Mouse (Mus musculus) intestine, embryonic 14.5 days (tissue): Measurements from ENCODE around the gene Hapln4. TPM values are rescaled to one million over a fixed set of nuclear protein-coding genes. Genes with fewer than 3 reads are reported as not detected.
A peak's percentile ranks its signal among the peaks of the same experiment; 100 is the strongest.

Experiments
- ATAC-seq: fragments of 200-750 bp; cut with Nextera tagmentation; replicated peaks from 2 replicates; pipeline ENCODE4 v1.8.0; 2017; ENCODE audit warnings: low read depth, moderate number of reproducible peaks, moderate TSS enrichment, moderate library complexity; ENCODE audit not compliant: low FRiP score, low TSS enrichment
- DNase-seq: peaks from one replicate; pipeline ENCODE4 v3.0.0-alpha.2; 2018; ENCODE audit warnings: low spot score
- H3K27ac ChIP-seq: fragments of 300-500 bp; sonication (generic); 2 replicates; pipeline ENCODE4 v1.5.1; 2014; ENCODE audit warnings: low read depth, mild to moderate bottlenecking, control low read depth
- H3K27me3 ChIP-seq: fragments of 300-500 bp; sonication (generic); replicated peaks from 2 replicates; pipeline ENCODE4 v1.6.1; 2014; ENCODE audit warnings: low read length, control low read depth; ENCODE audit not compliant: control insufficient read depth, insufficient read depth
- H3K36me3 ChIP-seq: fragments of 300-500 bp; sonication (generic); 2 replicates; pipeline ENCODE4 v1.6.1; 2014; ENCODE audit warnings: low read length, control low read depth; ENCODE audit not compliant: control insufficient read depth, insufficient read depth
- H3K4me1 ChIP-seq: fragments of 300-500 bp; sonication (generic); replicated peaks from 2 replicates; pipeline ENCODE4 v1.6.1; 2014; ENCODE audit warnings: low read length, control low read depth, mixed read lengths; ENCODE audit not compliant: control insufficient read depth, insufficient read depth
- H3K4me2 ChIP-seq: fragments of 300-500 bp; sonication (generic); 2 replicates; pipeline ENCODE4 v1.6.1; 2014; ENCODE audit warnings: low read length
- H3K4me3 ChIP-seq: fragments of 300-500 bp; sonication (generic); 2 replicates; pipeline ENCODE4 v1.5.1; 2014; ENCODE audit warnings: low read depth, low read length, control low read depth, mixed read lengths
- H3K9ac ChIP-seq: fragments of 300-500 bp; sonication (generic); 2 replicates; pipeline ENCODE4 v1.6.1; 2014; ENCODE audit warnings: mild to moderate bottlenecking, low read length
- H3K9me3 ChIP-seq: fragments of 300-500 bp; sonication (generic); 2 replicates; pipeline ENCODE4 v1.6.1; 2016; ENCODE audit warnings: low read length, control low read depth; ENCODE audit not compliant: control insufficient read depth
- WGBS: fragments of 180-500 bp; shearing (Covaris S2); extraction: QIAGEN DNeasy Blood & Tissue Kit; methylation state at CpG from one replicate; pipeline ENCODE4 v1.1.7; 2014; 5-methylcytosine and 5-hydroxymethylcytosine counted together
- microRNA-seq: library from miRNA; unstranded; fragments of <30 nt; microRNA quantifications from one replicate; pipeline ENCODE4, GENCODE M21; 2016
- polyA plus RNA-seq: library from polyadenylated mRNA; unstranded; fragments of >200 nt; fragmentation: Nextera tagmentation; extraction: Ambion mirVana; gene quantifications from 2 replicates; pipeline ENCODE4 v1.2.1, GENCODE M21; 2014

Hapln4 gene
- polyA plus RNA-seq, 1 experiment from 2014 or later = not detected

- H3K9me3 ChIP-seq = no peaks in the 10 kb centered on the region
- peak overlapping the region; percentile 78 for H3K4me2 ChIP-seq
- peaks cover 16% of the 10 kb centered on the region for H3K4me1 ChIP-seq
- H3K9ac ChIP-seq = peak overlapping the region; percentile 39; the same call in 1 of the 2 replicates
- no peak for ATAC-seq
- peaks cover 46% of the 10 kb centered on the region for H3K36me3 ChIP-seq
- 78% methylated on average over 4 of the region's 4 CpGs for WGBS
- H3K4me3 ChIP-seq = peak overlapping the region; percentile 94; the same call in 1 of the 2 replicates
- H3K27ac ChIP-seq = no peak overlapping the region
- no peak for DNase-seq
- no peaks in the 10 kb centered on the region for H3K27me3 ChIP-seq
These were observed 54.6 kb downstream of the Hapln4 start for GRCm38 (mm10) chr8:70137890-70138289.

DNA sequence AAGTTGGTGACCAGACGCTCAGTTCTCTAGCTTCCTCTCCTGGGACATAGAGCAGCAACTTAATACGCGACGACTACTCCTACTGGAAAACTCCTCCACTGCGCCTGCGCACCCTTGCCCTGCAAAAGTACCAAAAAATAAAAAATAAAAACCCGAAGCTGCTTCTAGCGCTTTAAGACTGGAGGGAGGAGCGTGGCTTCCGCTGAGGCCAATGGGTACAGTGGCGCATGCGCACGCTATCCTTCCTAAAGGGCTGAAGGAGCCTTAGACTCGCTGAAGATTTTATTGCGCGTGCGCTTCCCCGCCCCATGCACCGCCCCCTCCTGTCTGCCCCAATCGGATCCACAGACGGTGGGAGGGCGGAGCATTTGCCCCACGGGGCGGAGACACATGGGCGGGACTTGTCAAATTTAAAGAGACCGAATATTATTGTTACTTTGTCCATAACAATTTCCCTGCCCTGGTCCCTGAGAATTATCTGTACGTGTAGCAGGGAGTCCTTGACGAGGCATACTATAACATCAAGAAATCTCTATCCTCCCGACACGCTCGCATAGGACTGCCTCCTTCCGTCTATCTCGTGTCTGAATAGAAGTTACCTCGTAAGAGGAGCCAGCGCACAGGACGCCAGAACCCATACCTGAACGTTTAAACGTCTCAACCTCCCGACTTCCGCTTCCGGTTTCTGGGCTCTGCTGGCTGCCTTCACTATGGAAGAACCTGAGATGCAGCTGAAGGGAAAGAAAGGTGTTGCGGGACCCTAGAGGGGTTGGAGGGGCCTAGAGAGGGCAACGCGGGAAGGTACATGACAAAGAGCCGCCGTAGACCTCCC, 56.0 kb downstream of the Hapln4 start, which contains the start of the genes Rfxank, Borcs8 and Mef2b:
Rfxank (minus strand) TSS at position 129 of the 832 bp plus-strand sequence.
Borcs8 (plus strand) TSS at position 474 of the 832 bp plus-strand sequence.
Mef2b (plus strand) TSS at position 686 of the 832 bp plus-strand sequence.
- Histone ChIP-seq H3K27ac (peak within 1 kb of the TSS; percentile 69), H3K36me3 (peaks cover 40% of the 10 kb centered on the region), H3K4me1 (peaks cover 16% of the 10 kb centered on the region), H3K4me3 (peak within 1 kb of the TSS; percentile 94), H3K9me3 (no peaks in the 10 kb centered on the region), H3K4me2 (peak within 1 kb of the TSS; percentile 78), H3K9ac (peak within 1 kb of the TSS; percentile 75), H3K27me3 (no peaks in the 10 kb centered on the region)
- DNase-seq = peak; percentile 99
- under 1% methylated on average over 46 of the region's 46 CpGs for WGBS
- ATAC-seq = peak; percentile 99

DNA sequence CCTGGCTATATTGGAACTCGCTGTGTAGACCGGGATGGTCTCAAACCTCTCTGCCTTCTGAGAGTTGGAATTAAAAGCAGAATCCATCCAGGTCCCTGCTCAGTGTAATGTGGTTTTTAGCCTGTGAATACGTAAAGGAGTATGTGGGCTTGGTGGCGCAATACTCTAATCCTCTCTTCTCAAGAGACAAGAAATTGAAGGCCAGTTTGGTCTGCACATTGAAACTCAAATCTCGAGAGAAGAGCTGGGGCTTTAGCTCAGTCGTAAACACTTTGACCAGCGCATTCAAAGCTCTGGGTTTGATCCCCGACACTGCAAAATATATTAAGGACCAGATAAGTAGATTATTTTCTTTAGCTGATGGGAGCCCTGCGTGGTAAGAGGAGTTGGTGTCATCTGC, 56.7 kb downstream of the Hapln4 start:
- peak overlapping the region; percentile 69 for H3K27ac ChIP-seq
- DNase-seq (no peak), ATAC-seq (no peak)
- no peaks in the 10 kb centered on the region for H3K27me3 ChIP-seq
- H3K9me3 ChIP-seq = no peaks in the 10 kb centered on the region
- H3K9ac ChIP-seq = peak overlapping the region; percentile 75
- peaks cover 40% of the 10 kb centered on the region for H3K36me3 ChIP-seq
- H3K4me2 ChIP-seq = peak overlapping the region; percentile 78
- 6% methylated on average over 9 of the region's 9 CpGs for WGBS
- H3K4me1 ChIP-seq = peaks cover 16% of the 10 kb centered on the region
- H3K4me3 ChIP-seq = peak overlapping the region; percentile 94

Small RNAs within 50 kb of the gene (microRNA-seq; reads per million reads assigned to microRNA genes)
- not detected for gene Mir7066

Other genes with a start within 250 kb of the Hapln4 start
- gene Cilp2, start 195.8 kb upstream of the Hapln4 start, polyA plus RNA-seq = 0.44 and 0.57 TPM in 2 replicates
- gene Tssk6, start 181.3 kb upstream of the Hapln4 start, polyA plus RNA-seq = 3.3 and 4.0 TPM in 2 replicates
- gene Ndufa13, start 180.9 kb upstream of the Hapln4 start, polyA plus RNA-seq = 215 and 222 TPM in 2 replicates
- gene Yjefn3, start 180.7 kb upstream of the Hapln4 start, polyA plus RNA-seq = 4.1 and 5.0 TPM in 2 replicates
- 51.9 and 57.4 TPM in 2 replicates for gene Gatad2a, start 87.1 kb upstream of the Hapln4 start, polyA plus RNA-seq
- 46.9 and 54.5 TPM in 2 replicates for gene Mau2, start 40.7 kb upstream of the Hapln4 start, polyA plus RNA-seq
- gene Sugp1, start 40.6 kb upstream of the Hapln4 start, polyA plus RNA-seq = 34.2 and 34.4 TPM in 2 replicates
- 1.9 and 3.0 TPM in 2 replicates for gene Tm6sf2, start 10.5 kb upstream of the Hapln4 start, polyA plus RNA-seq
- 1.9 TPM in 2 replicates for gene Ncan, start 37.4 kb downstream of the Hapln4 start, polyA plus RNA-seq
- 29.5 and 29.9 TPM in 2 replicates for gene Nr2c2ap, start 47.9 kb downstream of the Hapln4 start, polyA plus RNA-seq
- 11.6 and 15.1 TPM in 2 replicates for gene Rfxank, start 55.7 kb downstream of the Hapln4 start, polyA plus RNA-seq
- 49.2 and 50.8 TPM in 2 replicates for gene Borcs8, start 56.0 kb downstream of the Hapln4 start, polyA plus RNA-seq
- 0.13 and 0.43 TPM in 2 replicates for gene Mef2b, start 56.3 kb downstream of the Hapln4 start, polyA plus RNA-seq
- 44.1 and 50.8 TPM in 2 replicates for gene Tmem161a, start 88.9 kb downstream of the Hapln4 start, polyA plus RNA-seq
- 3.9 and 4.0 TPM in 2 replicates for gene Slc25a42, start 128.8 kb downstream of the Hapln4 start, polyA plus RNA-seq
- gene Sugp2, start 150.8 kb downstream of the Hapln4 start, polyA plus RNA-seq = 28.1 and 31.7 TPM in 2 replicates
- 24.4 and 25.8 TPM in 2 replicates for gene Armc6, start 151.0 kb downstream of the Hapln4 start, polyA plus RNA-seq
- 33.5 and 34.7 TPM in 2 replicates for gene Homer3, start 199.4 kb downstream of the Hapln4 start, polyA plus RNA-seq
- gene Ddx49, start 219.0 kb downstream of the Hapln4 start, polyA plus RNA-seq = 47.5 and 49.7 TPM in 2 replicates
- gene Cope, start 219.1 kb downstream of the Hapln4 start, polyA plus RNA-seq = 331 and 336 TPM in 2 replicates
- gene Cers1, start 232.3 kb downstream of the Hapln4 start, polyA plus RNA-seq = 4.3 and 4.6 TPM in 2 replicates
- gene Gdf1, start 246.4 kb downstream of the Hapln4 start, polyA plus RNA-seq = 1.8 and 2.1 TPM in 2 replicates